8 mouse cellular contexts compared by ENCODE assay signal in genomic region chr12:77000705-77001284, GRCm38 (mm10). TPM values are rescaled to one million over a fixed set of nuclear protein-coding genes. Genes with fewer than 3 reads are reported as not detected.
DNase-seq lines count a peak whose midpoint lies in the region; ATAC-seq and TF ChIP-seq lines count a peak whose summit lies in the region.

No protein-coding gene starts in this region.

- ATAC-seq in heart, embryonic 11.5 days (replicated peaks; ENCODE audit: insufficient number of reproducible peaks, low FRiP score, low TSS enrichment), result no peak
- peak; percentile 65 for ATAC-seq in limb, embryonic 13.5 days (ENCODE audit: low FRiP score, low read depth)

- peak; percentile 27 to 36 for DNase-seq in heart, adult 2 months
- DNase-seq in embryo, embryonic 11 days, result peak; percentile 76
- DNase-seq in hindbrain, embryonic 10.5 days (ENCODE audit: low spot score), result peak; percentile 61
- no peak for DNase-seq in spleen, postnatal 36 days (ENCODE audit: low spot score in 2 of 2)
- DNase-seq in thymus, postnatal 14 days, result no peak

- H3K4me1 ChIP-seq in heart, adult 2 months (ENCODE audit: control insufficient read depth, insufficient read depth, low read length), result no peaks in the 10 kb centered on the region
- H3K4me1 ChIP-seq in heart, embryonic 11.5 days (ENCODE audit: control insufficient read depth, insufficient read depth, low read length), result no peaks in the 10 kb centered on the region
- H3K4me1 ChIP-seq in hindbrain, embryonic 10.5 days (replicated peaks), result peaks cover 13% of the 10 kb centered on the region
- H3K4me1 ChIP-seq in limb, embryonic 13.5 days, result peaks cover 16% of the 10 kb centered on the region

- no peak overlapping the region for H3ac ChIP-seq in myocyte (ENCODE audit: control insufficient read depth, insufficient read length)

- no peaks in the 10 kb centered on the region for H3K36me3 ChIP-seq in heart, adult 2 months (ENCODE audit: control insufficient read depth, insufficient read depth, low read length)
- no peaks in the 10 kb centered on the region for H3K36me3 ChIP-seq in heart, embryonic 11.5 days (ENCODE audit: control insufficient read depth, insufficient read depth, low read length)
- no peaks in the 10 kb centered on the region for H3K36me3 ChIP-seq in hindbrain, embryonic 10.5 days
- H3K36me3 ChIP-seq in limb, embryonic 13.5 days, result no peaks in the 10 kb centered on the region
- H3K36me3 ChIP-seq in myocyte (ENCODE audit: control insufficient read depth, insufficient read depth), result no peaks in the 10 kb centered on the region

- no peak overlapping the region for H3K4me2 ChIP-seq in heart, embryonic 11.5 days
- H3K4me2 ChIP-seq in limb, embryonic 13.5 days (replicated peaks), result no peak overlapping the region
- no peak overlapping the region for H3K4me2 ChIP-seq in myocyte (ENCODE audit: low read depth)

- peak; percentile 45 for TF ChIP-seq CTCF in heart, adult 2 months (IDR thresholded peaks at IDR 0.05)

- intact Hi-C loops in heart, adult 2 months (cut with DNase I), result loop anchor here (2.0 to 10.0 kb wide), 6 partner anchors 164 to 784 kb away; no protein-coding TSS in a partner anchor

- 27% methylated on average over 6 of the region's 6 CpGs for WGBS in heart, adult 2 months
- WGBS in heart, embryonic 11.5 days (ENCODE audit: insufficient replicate concordance), result 12% methylated on average over 6 of the region's 6 CpGs
- 8% methylated on average over 6 of the region's 6 CpGs for whole genome bisulfite sequencing in hindbrain, embryonic 10.5 days
- WGBS in limb, embryonic 13.5 days, result 2% methylated on average over 6 of the region's 6 CpGs

- H3K9ac ChIP-seq in heart, adult 2 months (ENCODE audit: low read depth, low read length), result no peak overlapping the region
- no peak overlapping the region for H3K9ac ChIP-seq in heart, embryonic 11.5 days (ENCODE audit: low read depth, low read length)
- H3K9ac ChIP-seq in limb, embryonic 13.5 days, result no peak overlapping the region

- no peak for TF ChIP-seq POLR2A in heart, adult 2 months (IDR thresholded peaks at IDR 0.05; ENCODE audit: insufficient read depth, low read depth, low read length)
- TF ChIP-seq POLR2A in myocyte (IDR thresholded peaks at IDR 0.05; ENCODE audit: insufficient read length, low read depth), result no peak

- no peak for TF ChIP-seq EP300 in heart, adult 2 months (IDR thresholded peaks at IDR 0.05; ENCODE audit: insufficient read depth, low read depth, low read length)

- H3K4me3 ChIP-seq in heart, adult 2 months, result no peak overlapping the region
- no peak overlapping the region for H3K4me3 ChIP-seq in heart, embryonic 11.5 days (ENCODE audit: low read depth, low read length)
- H3K4me3 ChIP-seq in hindbrain, embryonic 10.5 days, result no peak overlapping the region
- H3K4me3 ChIP-seq in limb, embryonic 13.5 days, result no peak overlapping the region
- H3K4me3 ChIP-seq in myocyte, result no peak overlapping the region

- H3K9me3 ChIP-seq in heart, embryonic 11.5 days (replicated peaks; ENCODE audit: control insufficient read depth, low read length), result no peaks in the 10 kb centered on the region
- H3K9me3 ChIP-seq in hindbrain, embryonic 10.5 days, result no peaks in the 10 kb centered on the region
- no peaks in the 10 kb centered on the region for H3K9me3 ChIP-seq in limb, embryonic 13.5 days

- no peaks in the 10 kb centered on the region for H3K27me3 ChIP-seq in heart, adult 2 months (ENCODE audit: control insufficient read depth, insufficient read depth, low read length)
- no peaks in the 10 kb centered on the region for H3K27me3 ChIP-seq in heart, embryonic 11.5 days (ENCODE audit: control insufficient read depth, insufficient read depth, low read length)
- peaks cover 16% of the 10 kb centered on the region; the same call in 1 of the 2 replicates for H3K27me3 ChIP-seq in hindbrain, embryonic 10.5 days (ENCODE audit: insufficient read depth, poor library complexity, severe bottlenecking)
- H3K27me3 ChIP-seq in limb, embryonic 13.5 days, result no peaks in the 10 kb centered on the region; the same call in 1 of the 2 replicates
- no peaks in the 10 kb centered on the region for H3K27me3 ChIP-seq in myocyte (ENCODE audit: control insufficient read depth, insufficient read depth, insufficient read length)

- no peaks in the 10 kb centered on the region for H3K79me2 ChIP-seq in heart, adult 2 months (replicated peaks; ENCODE audit: control insufficient read depth, insufficient read depth, low read length)
- H3K79me2 ChIP-seq in myocyte (ENCODE audit: control insufficient read depth, insufficient read depth), result no peaks in the 10 kb centered on the region

- H3K27ac ChIP-seq in heart, adult 2 months, result no peak overlapping the region
- no peak overlapping the region for H3K27ac ChIP-seq in heart, embryonic 11.5 days (ENCODE audit: low read depth, low read length)
- no peak overlapping the region for H3K27ac ChIP-seq in hindbrain, embryonic 10.5 days
- H3K27ac ChIP-seq in limb, embryonic 13.5 days, result no peak overlapping the region

TF ChIP-seq in myocyte, 11 proteins besides CTCF, POLR2A, EP300 and RAD21:
- TF ChIP-seq POLR2AphosphoS2 (IDR thresholded peaks at IDR 0.05; ENCODE audit: insufficient read length, low read depth), result no peak
- TF ChIP-seq TCF12 (IDR thresholded peaks at IDR 0.05; ENCODE audit: insufficient read depth, poor library complexity, severe bottlenecking), result no peak
- TF ChIP-seq MYOD1 (IDR thresholded peaks at IDR 0.05; ENCODE audit: control insufficient read depth in 1 of 3, insufficient read length in 2 of 3, low read depth in 2 of 3), result peak in 2 of 3 experiments; percentile 64 to 81
- no peak for TF ChIP-seq MAX (IDR thresholded peaks at IDR 0.05; ENCODE audit: low read depth)
- TF ChIP-seq TCF3 (IDR thresholded peaks at IDR 0.05; ENCODE audit: insufficient read length, low read depth), result no peak
- no peak for TF ChIP-seq USF1 (IDR thresholded peaks at IDR 0.05; ENCODE audit: low read depth)
- no peak for TF ChIP-seq CEBPB (IDR thresholded peaks at IDR 0.05; ENCODE audit: insufficient read depth, poor library complexity, severe bottlenecking)
- TF ChIP-seq MYOG (IDR thresholded peaks at IDR 0.05; ENCODE audit: control insufficient read depth in 1 of 3, insufficient read depth in 1 of 3, insufficient read length in 2 of 3, low read depth in 2 of 3), result peak in 1 of 3 experiments; percentile 30
- no peak for TF ChIP-seq E2F4 (IDR thresholded peaks at IDR 0.05; ENCODE audit: insufficient read depth)
- no peak for TF ChIP-seq SRF (IDR thresholded peaks at IDR 0.05; ENCODE audit: control insufficient read depth, insufficient read length, low read depth)
- TF ChIP-seq REST (IDR thresholded peaks at IDR 0.05; ENCODE audit: insufficient read depth, insufficient read length), result no peak
TF ChIP-seq in myocyte: peak in this region for 2.

RNA-seq across cellular contexts. Expression of gene Max, which starts 38.8 kb away (rescaled TPM):
- total RNA-seq in heart, adult 2 months (2021), result 10 to 100 TPM; 65.6 to 76.2 TPM
- 27.0 and 38.5 TPM in 2 replicates for polyA plus RNA-seq in heart, adult 2 months (2012; rRNA removed)
- polyA plus RNA-seq in heart, embryonic 11.5 days (2014; fragmentation: Nextera tagmentation; extraction: Ambion mirVana), result 13.6 and 26.4 TPM in 2 replicates
- 11.4 and 17.1 TPM in 2 replicates for polyA plus RNA-seq in hindbrain, embryonic 10.5 days (2016; fragmentation: Nextera tagmentation; extraction: Ambion mirVana)
- polyA plus RNA-seq in limb, embryonic 13.5 days (2015; fragmentation: Nextera tagmentation; extraction: Ambion mirVana), result 13.7 and 15.2 TPM in 2 replicates
- 33.6 TPM for polyA plus RNA-seq in myocyte (2012; fragmentation: generic; extraction: Trizol)

Comparison
In these comparisons a context has a peak if more than half of its experiments do, and no peak if none do; other contexts are left out.
1. DNase-seq: peak in heart, adult 2 months (2 of 2), embryo, embryonic 11 days (single experiment) and hindbrain, embryonic 10.5 days (single experiment); none in spleen, postnatal 36 days (0 of 2) and thymus, postnatal 14 days (single experiment).